Mouse (Mus musculus): ENCODE data around the gene Gbgt1. TPM values are rescaled to one million over a fixed set of nuclear protein-coding genes. Genes with fewer than 3 reads are reported as not detected.
A peak's percentile ranks its signal among the peaks of the same experiment; 100 is the strongest.

Gbgt1 gene
- polyA plus RNA-seq, 1 experiment, result not detected

DNA sequence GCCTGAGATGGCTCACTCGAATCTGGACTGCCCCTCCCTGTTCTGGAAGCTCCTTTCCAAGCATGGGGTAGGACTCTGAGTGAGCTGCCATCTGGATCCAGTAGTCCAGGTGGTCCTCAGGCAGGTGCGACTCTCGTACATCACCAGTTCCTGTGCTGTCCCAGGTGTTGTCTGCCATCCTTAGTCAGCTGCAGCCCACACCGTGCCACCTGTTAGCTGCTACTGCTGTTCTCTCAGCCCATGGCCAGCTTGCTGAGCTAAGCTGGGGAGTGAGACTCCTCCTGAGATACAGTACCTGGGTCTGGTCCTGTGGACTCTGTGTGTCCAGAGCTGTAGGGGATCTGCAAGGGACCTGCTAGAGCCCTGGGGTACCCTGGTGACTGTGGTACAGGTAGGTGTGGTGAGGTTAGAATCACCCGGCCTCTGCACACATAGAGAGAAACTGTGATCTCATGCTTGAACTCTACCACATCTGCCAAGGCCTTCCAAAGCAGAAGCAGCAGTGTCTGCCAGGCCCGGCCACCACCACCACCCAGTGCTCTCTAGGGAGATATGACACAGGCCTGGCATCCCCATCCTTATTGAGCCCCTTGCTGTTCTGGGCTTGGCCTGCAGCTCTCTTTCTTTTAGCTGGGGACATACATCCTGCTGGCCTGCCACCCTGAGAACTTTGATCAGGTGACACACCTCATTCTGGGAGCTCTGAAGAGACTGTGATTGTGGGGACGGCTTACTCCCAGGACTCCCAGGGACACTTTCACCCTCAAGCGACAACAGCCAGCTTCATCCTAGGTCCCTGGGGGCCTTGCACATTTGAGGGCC lies 41.5 kb downstream of the Gbgt1 start:
- no peak overlapping the region for H3ac ChIP-seq (ENCODE audit: control insufficient read depth, insufficient read length)
- no peaks in the 10 kb centered on the region for H3K36me3 ChIP-seq (ENCODE audit: control insufficient read depth, insufficient read depth)
- H3K4me2 ChIP-seq (ENCODE audit: low read depth), result peak overlapping the region; percentile 73
- no peaks in the 10 kb centered on the region for H3K79me2 ChIP-seq (ENCODE audit: control insufficient read depth, insufficient read depth)
- TF ChIP-seq MYOG (IDR thresholded peaks at IDR 0.05; ENCODE audit: control insufficient read depth in 1 of 3, insufficient read depth in 1 of 3, insufficient read length in 2 of 3, low read depth in 2 of 3) (peak in 2 of 3 experiments; percentile 23 to 65), SRF (IDR thresholded peaks at IDR 0.05; ENCODE audit: control insufficient read depth, insufficient read length, low read depth) (no peak), POLR2AphosphoS2 (IDR thresholded peaks at IDR 0.05; ENCODE audit: insufficient read length, low read depth) (no peak), USF1 (IDR thresholded peaks at IDR 0.05; ENCODE audit: low read depth) (no peak), MYOD1 (IDR thresholded peaks at IDR 0.05; ENCODE audit: control insufficient read depth in 1 of 3, insufficient read length in 2 of 3, low read depth in 2 of 3) (peak in 2 of 3 experiments; percentile 46 to 74), TCF12 (IDR thresholded peaks at IDR 0.05; ENCODE audit: insufficient read depth, poor library complexity, severe bottlenecking) (no peak)
- no peak overlapping the region for H3K4me3 ChIP-seq
- H3K27me3 ChIP-seq (ENCODE audit: control insufficient read depth, insufficient read depth, insufficient read length), result no peaks in the 10 kb centered on the region

DNA sequence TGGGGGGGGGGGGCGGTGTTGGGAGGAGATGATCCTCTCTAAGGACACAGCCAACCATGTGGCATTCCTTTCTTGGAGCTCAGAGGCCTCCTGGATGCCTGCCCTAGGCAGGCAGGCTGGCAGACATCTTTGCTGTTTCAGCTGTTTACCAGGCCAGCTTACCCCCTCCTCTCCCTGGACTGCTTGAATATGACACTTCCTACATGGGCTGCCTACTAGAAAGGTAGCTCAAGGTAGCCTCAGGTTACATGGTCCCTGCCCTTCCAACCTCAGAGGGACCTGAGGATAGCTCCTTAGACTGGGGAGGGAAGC lies 42.1 kb downstream of the Gbgt1 start:
- Histone ChIP-seq H3K4me3 (no peak overlapping the region), H3K36me3 (ENCODE audit: control insufficient read depth, insufficient read depth) (no peaks in the 10 kb centered on the region), H3K79me2 (ENCODE audit: control insufficient read depth, insufficient read depth) (no peaks in the 10 kb centered on the region), H3ac (ENCODE audit: control insufficient read depth, insufficient read length) (no peak overlapping the region), H3K4me2 (ENCODE audit: low read depth) (peak overlapping the region; percentile 73), H3K27me3 (ENCODE audit: control insufficient read depth, insufficient read depth, insufficient read length) (no peaks in the 10 kb centered on the region)
- TF ChIP-seq TCF12 (IDR thresholded peaks at IDR 0.05; ENCODE audit: insufficient read depth, poor library complexity, severe bottlenecking), result no peak
- no peak for TF ChIP-seq POLR2AphosphoS2 (IDR thresholded peaks at IDR 0.05; ENCODE audit: insufficient read length, low read depth)
- TF ChIP-seq USF1 (IDR thresholded peaks at IDR 0.05; ENCODE audit: low read depth), result no peak
- TF ChIP-seq CEBPB (IDR thresholded peaks at IDR 0.05; ENCODE audit: insufficient read depth, poor library complexity, severe bottlenecking), result no peak
- no peak for TF ChIP-seq MAX (IDR thresholded peaks at IDR 0.05; ENCODE audit: low read depth)
- TF ChIP-seq SRF (IDR thresholded peaks at IDR 0.05; ENCODE audit: control insufficient read depth, insufficient read length, low read depth), result no peak
- TF ChIP-seq TCF3 (IDR thresholded peaks at IDR 0.05; ENCODE audit: insufficient read length, low read depth), result no peak
- TF ChIP-seq MYOG (IDR thresholded peaks at IDR 0.05; ENCODE audit: control insufficient read depth in 1 of 3, insufficient read depth in 1 of 3, insufficient read length in 2 of 3, low read depth in 2 of 3), result peak in 1 of 3 experiments; percentile 55
- TF ChIP-seq MYOD1 (IDR thresholded peaks at IDR 0.05; ENCODE audit: control insufficient read depth in 1 of 3, insufficient read length in 2 of 3, low read depth in 2 of 3), result peak in 2 of 3 experiments; percentile 36 to 79
- no peak for TF ChIP-seq POLR2A (IDR thresholded peaks at IDR 0.05; ENCODE audit: insufficient read length, low read depth)
- no peak for TF ChIP-seq REST (IDR thresholded peaks at IDR 0.05; ENCODE audit: insufficient read depth, insufficient read length)
- TF ChIP-seq E2F4 (IDR thresholded peaks at IDR 0.05; ENCODE audit: insufficient read depth), result no peak

DNA sequence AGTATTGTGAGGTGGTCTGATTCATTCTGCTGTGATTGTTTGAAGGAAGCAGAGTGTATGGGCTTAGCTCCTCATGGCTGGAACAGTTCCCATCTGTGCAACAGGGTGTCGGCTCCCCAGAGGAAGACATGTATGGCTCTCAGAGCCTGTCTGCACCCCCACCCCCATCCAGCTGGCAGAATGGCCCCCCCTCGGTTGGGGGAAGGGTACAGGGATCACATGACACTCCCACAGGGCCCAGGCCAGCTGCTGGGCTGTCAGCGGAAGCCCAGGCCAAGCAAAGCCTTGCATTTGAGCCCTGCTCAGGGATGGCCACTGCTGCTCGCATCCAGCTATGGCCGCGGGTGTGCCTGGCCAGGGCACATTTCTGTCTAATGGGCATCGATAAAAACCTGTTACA lies 42.5 kb downstream of the Gbgt1 start:
- Histone ChIP-seq H3K27me3 (ENCODE audit: control insufficient read depth, insufficient read depth, insufficient read length) (no peaks in the 10 kb centered on the region), H3K79me2 (ENCODE audit: control insufficient read depth, insufficient read depth) (no peaks in the 10 kb centered on the region), H3K36me3 (ENCODE audit: control insufficient read depth, insufficient read depth) (no peaks in the 10 kb centered on the region), H3K4me2 (ENCODE audit: low read depth) (peak overlapping the region; percentile 73), H3ac (ENCODE audit: control insufficient read depth, insufficient read length) (no peak overlapping the region), H3K4me3 (no peak overlapping the region)
- TF ChIP-seq POLR2A (IDR thresholded peaks at IDR 0.05; ENCODE audit: insufficient read length, low read depth), result peak; percentile 66
- TF ChIP-seq E2F4 (IDR thresholded peaks at IDR 0.05; ENCODE audit: insufficient read depth), result no peak
- TF ChIP-seq SRF (IDR thresholded peaks at IDR 0.05; ENCODE audit: control insufficient read depth, insufficient read length, low read depth), result peak; percentile 83
- peak; percentile 77 to 99 (median 97) for TF ChIP-seq MYOG (IDR thresholded peaks at IDR 0.05; ENCODE audit: control insufficient read depth in 1 of 3, insufficient read depth in 1 of 3, insufficient read length in 2 of 3, low read depth in 2 of 3)
- TF ChIP-seq TCF3 (IDR thresholded peaks at IDR 0.05; ENCODE audit: insufficient read length, low read depth), result peak; percentile 66
- TF ChIP-seq POLR2AphosphoS2 (IDR thresholded peaks at IDR 0.05; ENCODE audit: insufficient read length, low read depth), result peak; percentile 64
- TF ChIP-seq TCF12 (IDR thresholded peaks at IDR 0.05; ENCODE audit: insufficient read depth, poor library complexity, severe bottlenecking), result peak; percentile 96
- no peak for TF ChIP-seq CEBPB (IDR thresholded peaks at IDR 0.05; ENCODE audit: insufficient read depth, poor library complexity, severe bottlenecking)
- TF ChIP-seq REST (IDR thresholded peaks at IDR 0.05; ENCODE audit: insufficient read depth, insufficient read length), result no peak
- no peak for TF ChIP-seq MAX (IDR thresholded peaks at IDR 0.05; ENCODE audit: low read depth)
- TF ChIP-seq USF1 (IDR thresholded peaks at IDR 0.05; ENCODE audit: low read depth), result peak; percentile 91
- TF ChIP-seq MYOD1 (IDR thresholded peaks at IDR 0.05; ENCODE audit: control insufficient read depth in 1 of 3, insufficient read length in 2 of 3, low read depth in 2 of 3), result peak; percentile 42 to 98 (median 95)

DNA sequence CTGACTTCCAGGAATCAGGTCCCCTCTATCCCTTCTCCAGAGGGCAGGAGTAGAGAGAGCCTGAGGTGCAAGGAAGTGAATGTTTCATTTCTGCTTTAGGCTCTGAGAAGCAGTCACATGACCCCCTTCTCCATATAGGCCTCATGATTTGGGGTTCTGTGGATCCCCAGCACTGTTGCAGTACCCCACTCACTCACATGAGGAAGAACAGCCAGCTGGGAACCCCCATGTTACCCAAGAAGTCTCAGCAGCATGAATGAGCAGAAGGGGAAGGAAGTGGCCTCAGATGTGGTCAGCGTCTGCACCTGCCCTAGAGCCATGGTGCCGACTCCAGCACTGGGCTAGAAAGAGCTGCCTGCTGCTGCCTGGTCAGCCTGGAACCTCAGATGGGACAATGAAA lies 43.3 kb downstream of the Gbgt1 start:
- TF ChIP-seq MYOG (IDR thresholded peaks at IDR 0.05; ENCODE audit: control insufficient read depth in 1 of 3, insufficient read depth in 1 of 3, insufficient read length in 2 of 3, low read depth in 2 of 3), result peak in 2 of 3 experiments; percentile 10 to 72
- TF ChIP-seq USF1 (IDR thresholded peaks at IDR 0.05; ENCODE audit: low read depth), result peak; percentile 53
- peak in 2 of 3 experiments; percentile 34 to 61 for TF ChIP-seq MYOD1 (IDR thresholded peaks at IDR 0.05; ENCODE audit: control insufficient read depth in 1 of 3, insufficient read length in 2 of 3, low read depth in 2 of 3)
- no peak for TF ChIP-seq E2F4 (IDR thresholded peaks at IDR 0.05; ENCODE audit: insufficient read depth)
- Histone ChIP-seq H3K79me2 (ENCODE audit: control insufficient read depth, insufficient read depth) (no peaks in the 10 kb centered on the region), H3K27me3 (ENCODE audit: control insufficient read depth, insufficient read depth, insufficient read length) (no peaks in the 10 kb centered on the region), H3K4me2 (ENCODE audit: low read depth) (peak overlapping the region; percentile 73), H3K36me3 (ENCODE audit: control insufficient read depth, insufficient read depth) (no peaks in the 10 kb centered on the region), H3K4me3 (no peak overlapping the region), H3ac (ENCODE audit: control insufficient read depth, insufficient read length) (no peak overlapping the region)
